12 mouse cellular contexts compared by ENCODE assay signal in the genomic region with DNA sequence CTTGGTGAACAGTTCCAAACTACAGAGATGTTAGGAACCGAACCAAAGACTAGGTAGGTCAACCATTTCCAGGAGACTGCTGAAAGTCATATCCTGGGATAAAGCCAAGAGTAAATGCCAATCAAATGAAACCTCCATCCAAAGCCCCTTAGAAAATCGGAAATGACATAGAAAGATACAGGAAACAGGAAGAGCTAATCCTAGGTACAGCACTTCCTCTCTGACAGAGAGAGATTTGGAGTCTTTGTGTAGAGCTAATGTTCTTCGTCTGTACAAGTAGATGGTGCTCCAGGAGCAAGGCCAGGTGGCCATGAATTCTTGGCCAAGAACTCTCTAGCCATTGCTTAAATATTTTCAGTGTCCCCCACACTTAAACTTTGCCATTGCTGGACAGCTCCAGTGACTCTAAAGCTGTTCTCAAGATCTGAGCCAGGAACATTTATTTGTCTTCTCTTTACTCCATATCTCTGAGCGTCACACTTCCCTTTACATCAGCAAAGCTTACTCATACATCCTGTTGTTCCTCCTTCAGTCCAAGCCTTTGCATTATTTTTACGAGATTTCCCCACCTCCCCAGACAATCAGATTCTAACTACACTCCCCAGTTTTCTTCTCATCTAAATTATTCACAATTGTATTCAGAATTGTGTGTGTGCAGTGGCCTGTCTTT.
DNase-seq lines count a peak whose midpoint lies in the region; ATAC-seq lines count a peak whose summit lies in the region.
"Had no signal": no experiment of that assay in that cellular context is flagged by ENCODE, and none has a peak within 500 bp of the region (broad histone marks: within the 10 kb centered on the region; RNA-seq: fewer than 3 reads in every experiment).

No protein-coding gene starts in this region.

- H3K4me3 ChIP-seq in brown adipose tissue, adult 24 weeks (ENCODE audit: insufficient read depth, low read depth, low read length), result no peak overlapping the region
- no peak overlapping the region for H3K4me3 ChIP-seq in heart, embryonic 15.5 days
- no peak overlapping the region for H3K4me3 ChIP-seq in forebrain, embryonic 12.5 days (replicated peaks)
- no peak overlapping the region for H3K4me3 ChIP-seq in intestine, embryonic 16.5 days (ENCODE audit: low read length)
- H3K4me3 ChIP-seq: hindbrain, embryonic 13.5 days had no signal

- peaks cover 3% of the 10 kb centered on the region; the same call in 1 of the 2 replicates for H3K4me1 ChIP-seq in brown adipose tissue, adult 24 weeks (ENCODE audit: control insufficient read depth, insufficient read depth, insufficient read length, low read length)
- H3K4me1 ChIP-seq in heart, embryonic 15.5 days (replicated peaks), result no peaks in the 10 kb centered on the region
- no peaks in the 10 kb centered on the region for H3K4me1 ChIP-seq in forebrain, embryonic 12.5 days
- H3K4me1 ChIP-seq in intestine, embryonic 16.5 days (ENCODE audit: control insufficient read depth, insufficient read depth, low read length), result no peaks in the 10 kb centered on the region
- H3K4me1 ChIP-seq: hindbrain, embryonic 13.5 days had no signal

- H3K27me3 ChIP-seq in heart, embryonic 15.5 days, result no peaks in the 10 kb centered on the region
- no peaks in the 10 kb centered on the region for H3K27me3 ChIP-seq in forebrain, embryonic 12.5 days
- no peaks in the 10 kb centered on the region for H3K27me3 ChIP-seq in intestine, embryonic 16.5 days (replicated peaks; ENCODE audit: control insufficient read depth, insufficient read depth, low read length)
- H3K27me3 ChIP-seq: hindbrain, embryonic 13.5 days had no signal

- peak; percentile 80 for ATAC-seq in heart, embryonic 15.5 days (replicated peaks; ENCODE audit: insufficient number of reproducible peaks, insufficient read depth, low FRiP score, low read depth)
- ATAC-seq in forebrain, embryonic 12.5 days (ENCODE audit: low FRiP score), result no peak
- ATAC-seq in intestine, embryonic 16.5 days, result no peak
- ATAC-seq: CD4-positive, CD25-positive, alpha-beta regulatory T cell, adult 4 months had no signal

- DNase-seq in kidney, postnatal 10 days, result peak; percentile 8
- no peak for DNase-seq in kidney, adult 11 months
- peak; percentile 30 for DNase-seq in lung, postnatal 4 days
- DNase-seq in spleen, postnatal 36 days (ENCODE audit: low spot score in 2 of 2), result no peak
- DNase-seq: cerebellum, postnatal 25 days had no signal

- H3K27ac ChIP-seq in brown adipose tissue, adult 24 weeks (replicated peaks; ENCODE audit: low read depth, low read length), result peak overlapping the region; percentile 74
- peak overlapping the region; percentile 80 for H3K27ac ChIP-seq in heart, embryonic 15.5 days
- no peak overlapping the region for H3K27ac ChIP-seq in forebrain, embryonic 12.5 days
- H3K27ac ChIP-seq in intestine, embryonic 16.5 days (ENCODE audit: low read length), result no peak overlapping the region
- H3K27ac ChIP-seq: hindbrain, embryonic 13.5 days; macrophage had no signal

- no peaks in the 10 kb centered on the region for H3K9me3 ChIP-seq in heart, embryonic 15.5 days (replicated peaks)
- no peaks in the 10 kb centered on the region for H3K9me3 ChIP-seq in forebrain, embryonic 12.5 days
- no peaks in the 10 kb centered on the region for H3K9me3 ChIP-seq in intestine, embryonic 16.5 days (ENCODE audit: control insufficient read depth, low read length)
- H3K9me3 ChIP-seq: hindbrain, embryonic 13.5 days had no signal

- H3K4me2 ChIP-seq in heart, embryonic 15.5 days, result no peak overlapping the region
- H3K4me2 ChIP-seq in forebrain, embryonic 12.5 days, result no peak overlapping the region
- no peak overlapping the region for H3K4me2 ChIP-seq in intestine, embryonic 16.5 days (ENCODE audit: low read depth, low read length)
- H3K4me2 ChIP-seq: hindbrain, embryonic 13.5 days had no signal

- no peaks in the 10 kb centered on the region for H3K36me3 ChIP-seq in heart, embryonic 15.5 days
- H3K36me3 ChIP-seq in forebrain, embryonic 12.5 days (replicated peaks), result no peaks in the 10 kb centered on the region
- no peaks in the 10 kb centered on the region for H3K36me3 ChIP-seq in intestine, embryonic 16.5 days (ENCODE audit: control insufficient read depth, insufficient read depth, low read length)
- H3K36me3 ChIP-seq: hindbrain, embryonic 13.5 days had no signal

- 59% methylated on average over 5 of the region's 5 CpGs for WGBS in heart, embryonic 15.5 days
- WGBS in forebrain, embryonic 12.5 days, result 76% methylated on average over 5 of the region's 5 CpGs
- WGBS in intestine, embryonic 16.5 days, result 66% methylated on average over 5 of the region's 5 CpGs

- no peak overlapping the region for H3K9ac ChIP-seq in heart, embryonic 15.5 days
- H3K9ac ChIP-seq in forebrain, embryonic 12.5 days, result no peak overlapping the region
- no peak overlapping the region for H3K9ac ChIP-seq in intestine, embryonic 16.5 days (ENCODE audit: low read depth, low read length)
- H3K9ac ChIP-seq: hindbrain, embryonic 13.5 days had no signal

Comparison
In these comparisons a context has a peak if more than half of its experiments do, and no peak if none do; other contexts are left out.
1. DNase-seq: peak in kidney, postnatal 10 days (single experiment) and lung, postnatal 4 days (2 of 2); none in kidney, adult 11 months (single experiment) and spleen, postnatal 36 days (0 of 2).
2. H3K27ac ChIP-seq: peak in brown adipose tissue, adult 24 weeks (single experiment) and heart, embryonic 15.5 days (single experiment); none in forebrain, embryonic 12.5 days (single experiment) and intestine, embryonic 16.5 days (single experiment).